8 mouse cellular contexts compared by ENCODE assay signal in the genomic region with DNA sequence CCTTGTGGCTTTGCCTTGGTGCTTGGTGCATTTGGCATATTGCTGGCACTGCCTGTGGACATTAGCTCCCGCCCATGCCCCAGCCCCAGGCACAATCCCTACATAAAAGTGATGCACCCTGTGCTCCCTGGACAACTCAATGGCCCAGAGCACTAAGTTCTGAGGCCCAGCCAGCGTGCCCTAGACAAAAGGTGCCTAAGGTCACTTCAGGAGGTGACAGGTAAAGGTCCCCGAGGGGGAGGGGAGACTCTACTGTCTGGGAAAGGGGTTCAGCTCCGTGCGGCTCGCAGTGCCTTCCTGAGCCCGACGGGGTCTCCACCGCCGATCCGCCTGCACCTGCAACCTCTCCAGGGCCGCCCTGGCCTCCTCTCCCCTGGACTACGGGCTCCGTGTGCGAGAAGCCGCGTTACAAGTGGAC.
DNase-seq lines count a peak whose midpoint lies in the region; ATAC-seq and TF ChIP-seq lines count a peak whose summit lies in the region.
"Not testable (repeated sequence)": the region's sequence is repeated elsewhere in the genome, so short reads cannot be mapped to it uniquely, and the experiment has no call there.

No protein-coding gene starts in this region.

- TF ChIP-seq CTCF in forebrain, postnatal 0 days (IDR thresholded peaks at IDR 0.05; ENCODE audit: low read depth); kidney, postnatal 0 days (IDR thresholded peaks at IDR 0.05; ENCODE audit: low read depth); liver, postnatal 0 days (IDR thresholded peaks at IDR 0.05; ENCODE audit: low read depth); stomach, postnatal 0 days (IDR thresholded peaks at IDR 0.05; ENCODE audit: low read depth): not testable (repeated sequence)

- H3K27ac ChIP-seq in embryonic facial prominence, embryonic 11.5 days (replicated peaks; ENCODE audit: low read depth, low read length); forebrain, postnatal 0 days (ENCODE audit: low read depth, low read length); hindbrain, embryonic 10.5 days; kidney, postnatal 0 days; liver, postnatal 0 days (ENCODE audit: low read depth); midbrain, embryonic 16.5 days (ENCODE audit: low read length); stomach, postnatal 0 days (replicated peaks): not testable (repeated sequence)

- 43% methylated on average over 17 of the region's 17 CpGs for WGBS in embryonic facial prominence, embryonic 11.5 days
- 43% methylated on average over 17 of the region's 17 CpGs for WGBS in forebrain, postnatal 0 days
- WGBS in hindbrain, embryonic 10.5 days = 41% methylated on average over 17 of the region's 17 CpGs
- WGBS in kidney, postnatal 0 days = 38% methylated on average over 17 of the region's 17 CpGs
- 34% methylated on average over 17 of the region's 17 CpGs for WGBS in liver, postnatal 0 days (ENCODE audit: insufficient replicate concordance)
- WGBS in midbrain, embryonic 16.5 days = 41% methylated on average over 17 of the region's 17 CpGs
- WGBS in stomach, postnatal 0 days = 37% methylated on average over 17 of the region's 17 CpGs

- DNase-seq in CD4-positive helper T cell, adult 2 months (ENCODE audit: low read depth, low spot score) = peak; percentile 8
- not testable (repeated sequence) for DNase-seq in embryonic facial prominence, embryonic 11.5 days (ENCODE audit: low spot score); forebrain, postnatal 0 days; hindbrain, embryonic 10.5 days (ENCODE audit: low spot score); kidney, postnatal 0 days (ENCODE audit: low spot score); liver, postnatal 0 days; stomach, postnatal 0 days (ENCODE audit: low spot score)

- not testable (repeated sequence) for H3K4me3 ChIP-seq in embryonic facial prominence, embryonic 11.5 days (ENCODE audit: low read depth, low read length); forebrain, postnatal 0 days (ENCODE audit: low read depth, low read length); kidney, postnatal 0 days (replicated peaks; ENCODE audit: low read depth, low read length); liver, postnatal 0 days (ENCODE audit: low read depth, low read length)
- H3K4me3 ChIP-seq in hindbrain, embryonic 10.5 days = peak overlapping the region; percentile 30
- H3K4me3 ChIP-seq in midbrain, embryonic 16.5 days (ENCODE audit: low read depth, low read length) = peak overlapping the region; percentile 12
- 0 out of 2 replicates have a peak overlapping the region, but pooled peaks have one; percentile 25 for H3K4me3 ChIP-seq in stomach, postnatal 0 days (ENCODE audit: low read depth, low read length)

- H3K4me2 ChIP-seq in embryonic facial prominence, embryonic 11.5 days (ENCODE audit: low read depth, low read length) = not testable (repeated sequence)
- 0 out of 2 replicates have a peak overlapping the region, but pooled peaks have one; percentile 4 for H3K4me2 ChIP-seq in forebrain, postnatal 0 days (ENCODE audit: low read depth)
- peak overlapping the region; percentile 4 for H3K4me2 ChIP-seq in kidney, postnatal 0 days (ENCODE audit: low read length)
- 0 out of 2 replicates have a peak overlapping the region, but pooled peaks have one; percentile 18 for H3K4me2 ChIP-seq in liver, postnatal 0 days (ENCODE audit: low read depth, low read length)
- peak overlapping the region; percentile 30 for H3K4me2 ChIP-seq in midbrain, embryonic 16.5 days (ENCODE audit: low read length)
- H3K4me2 ChIP-seq in stomach, postnatal 0 days (replicated peaks; ENCODE audit: low read depth) = peak overlapping the region; percentile 45

- not testable (repeated sequence) for TF ChIP-seq EP300 in liver, postnatal 0 days (IDR thresholded peaks at IDR 0.05; ENCODE audit: low read depth); stomach, postnatal 0 days (optimal IDR thresholded peaks at IDR 0.05)

- ATAC-seq in embryonic facial prominence, embryonic 11.5 days (replicated peaks; ENCODE audit: insufficient number of reproducible peaks, low FRiP score, low TSS enrichment, low read depth) = peak; percentile 30
- peak; percentile 10; the same call in 1 of the 2 replicates for ATAC-seq in forebrain, postnatal 0 days
- ATAC-seq in kidney, postnatal 0 days (replicated peaks; ENCODE audit: low FRiP score, low read depth) = peak; percentile 40
- not testable (repeated sequence) for ATAC-seq in liver, postnatal 0 days; midbrain, embryonic 16.5 days
- ATAC-seq in stomach, postnatal 0 days (ENCODE audit: low FRiP score, low TSS enrichment) = peak; percentile 63

- not testable (repeated sequence) for H3K27me3 ChIP-seq in embryonic facial prominence, embryonic 11.5 days (ENCODE audit: control insufficient read depth, insufficient read depth, low read length); forebrain, postnatal 0 days (ENCODE audit: insufficient read depth, low read length); hindbrain, embryonic 10.5 days (ENCODE audit: insufficient read depth, poor library complexity, severe bottlenecking); kidney, postnatal 0 days (ENCODE audit: insufficient read depth, low read length); liver, postnatal 0 days (ENCODE audit: insufficient read depth, low read length); midbrain, embryonic 16.5 days (ENCODE audit: control insufficient read depth, insufficient read depth, low read depth, low read length); stomach, postnatal 0 days (ENCODE audit: control insufficient read depth, insufficient read depth, low read length)

- peaks cover 16% of the 10 kb centered on the region for H3K9me3 ChIP-seq in embryonic facial prominence, embryonic 11.5 days (replicated peaks; ENCODE audit: control insufficient read depth, low read length)
- peaks cover 18% of the 10 kb centered on the region for H3K9me3 ChIP-seq in forebrain, postnatal 0 days (ENCODE audit: low read length)
- peaks cover 38% of the 10 kb centered on the region for H3K9me3 ChIP-seq in hindbrain, embryonic 10.5 days
- H3K9me3 ChIP-seq in kidney, postnatal 0 days (replicated peaks; ENCODE audit: low read length) = peaks cover 11% of the 10 kb centered on the region
- H3K9me3 ChIP-seq in liver, postnatal 0 days (ENCODE audit: low read length) = peaks cover 13% of the 10 kb centered on the region
- H3K9me3 ChIP-seq in midbrain, embryonic 16.5 days (replicated peaks; ENCODE audit: control insufficient read depth, low read length, poor library complexity, severe bottlenecking) = peaks cover 21% of the 10 kb centered on the region
- H3K9me3 ChIP-seq in stomach, postnatal 0 days (ENCODE audit: control insufficient read depth, low read length) = not testable (repeated sequence)

- not testable (repeated sequence) for H3K4me1 ChIP-seq in embryonic facial prominence, embryonic 11.5 days (ENCODE audit: control insufficient read depth, insufficient read depth, low read length); forebrain, postnatal 0 days (ENCODE audit: insufficient read depth); hindbrain, embryonic 10.5 days (replicated peaks); kidney, postnatal 0 days (replicated peaks; ENCODE audit: insufficient read depth, low read length); liver, postnatal 0 days (ENCODE audit: insufficient read depth); midbrain, embryonic 16.5 days (ENCODE audit: control insufficient read depth, insufficient read depth, low read length); stomach, postnatal 0 days (replicated peaks; ENCODE audit: control insufficient read depth, insufficient read depth)

- not testable (repeated sequence) for H3K9ac ChIP-seq in embryonic facial prominence, embryonic 11.5 days (replicated peaks; ENCODE audit: low read length); forebrain, postnatal 0 days; kidney, postnatal 0 days (ENCODE audit: low read depth, low read length); liver, postnatal 0 days (replicated peaks); midbrain, embryonic 16.5 days (ENCODE audit: low read depth, low read length); stomach, postnatal 0 days (ENCODE audit: low read length)

- H3K36me3 ChIP-seq in embryonic facial prominence, embryonic 11.5 days (replicated peaks; ENCODE audit: control insufficient read depth, insufficient read depth, low read depth, low read length); forebrain, postnatal 0 days (ENCODE audit: insufficient read depth); hindbrain, embryonic 10.5 days; kidney, postnatal 0 days (ENCODE audit: insufficient read depth, low read length); liver, postnatal 0 days (replicated peaks; ENCODE audit: insufficient read depth, low read length); midbrain, embryonic 16.5 days (ENCODE audit: control insufficient read depth, insufficient read depth, low read length); stomach, postnatal 0 days (ENCODE audit: control insufficient read depth, insufficient read depth, low read length): not testable (repeated sequence)
